Mouse (Mus musculus): ENCODE measurements around the gene E130114P18Rik.

DNA sequence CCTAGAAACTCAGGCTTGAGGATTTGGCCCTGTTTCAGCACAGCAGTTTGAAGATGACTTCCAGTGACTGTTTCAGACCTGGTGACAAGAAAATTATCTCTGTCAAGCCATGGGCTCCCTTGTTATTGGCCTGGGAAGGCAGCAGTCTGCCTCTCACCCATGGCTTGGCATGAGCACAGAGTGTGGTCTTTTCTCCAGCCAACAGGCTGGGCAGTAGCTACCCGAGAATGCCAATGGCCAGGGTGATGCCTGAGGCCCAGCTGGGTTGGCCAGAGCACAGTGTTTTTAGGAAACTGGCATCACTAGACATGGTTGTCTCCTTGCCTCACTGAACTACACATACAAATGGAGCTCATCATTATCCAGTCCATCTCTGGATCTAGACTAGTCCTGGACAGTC lies 157.5 kb downstream of the E130114P18Rik start:
- TF ChIP-seq FLI1 (IDR thresholded peaks at IDR 0.05; ENCODE audit: low read length) (no peak), GATA1 (IDR thresholded peaks at IDR 0.05; ENCODE audit: borderline replicate concordance, low read length) (no peak)
